Mouse (Mus musculus) T-helper 1 cell (primary cell): ENCODE measurements around the gene Olfr1344.
"Not testable (repeated sequence)": the region's sequence is repeated elsewhere in the genome, so short reads cannot be mapped to it uniquely, and the experiment has no call there.

Source experiments
- in situ Hi-C: fragments of 300-600 bp; cut with MboI, MseI; formaldehyde crosslinking; loops from one replicate; pipeline ENCODE4 v1.15.1; 2025; ENCODE audit warnings: high pct_unique_total_duplicates

Gene Olfr1344

GRCm38 (mm10) chr7:6438388-6438787 is at the start of gene Olfr1344:
Gene Olfr1344, plus strand, starts transcription at chr7:6438688.
- in situ Hi-C loops, result no loop called here

DNA sequence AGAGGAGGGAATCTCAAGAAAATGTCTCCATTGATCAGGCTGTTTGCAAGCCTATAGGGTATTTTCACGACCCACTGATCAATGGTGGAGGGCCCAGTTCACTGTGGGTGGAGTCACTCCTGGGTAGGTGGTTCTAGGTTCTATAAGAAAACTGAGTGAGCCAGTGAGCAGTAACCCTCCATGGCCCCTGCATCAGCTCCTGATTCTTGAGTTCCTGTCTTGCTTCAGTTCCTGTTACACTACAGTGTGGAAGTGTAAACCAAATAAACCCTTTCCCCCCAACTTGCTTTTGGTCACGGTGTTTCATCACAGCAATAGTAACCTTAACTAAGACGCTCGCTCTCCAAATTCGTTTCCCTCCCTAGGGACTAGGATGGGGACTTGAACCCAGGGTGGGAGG is 49.5 kb upstream of the Olfr1344 start:
- in situ Hi-C loops, result loop anchor here (25.0 kb wide), 1 partner anchor 1302 kb away; the partner anchor contains the start of gene Epn1

DNA sequence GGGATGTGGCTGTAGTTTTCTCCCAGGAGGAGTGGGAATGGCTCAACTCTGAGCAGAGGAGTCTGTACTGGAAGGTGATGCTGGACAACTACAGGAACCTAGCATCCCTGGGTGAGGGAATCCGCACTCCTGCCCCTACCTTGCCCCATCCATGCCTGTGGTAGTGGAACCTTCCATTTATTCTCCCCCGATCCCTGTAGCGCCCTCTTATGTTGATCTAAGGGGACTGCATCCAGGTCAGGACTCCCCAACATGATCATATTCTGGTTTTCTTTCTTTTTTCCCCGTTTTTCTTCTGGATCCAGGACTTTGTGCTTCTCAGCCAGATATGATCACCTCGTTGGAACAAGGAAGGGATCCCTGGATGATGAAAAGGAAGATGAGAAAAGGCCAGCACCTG is 49.0 kb upstream of the Olfr1344 start:
- in situ Hi-C loops, result loop anchor here (25.0 kb wide), 1 partner anchor 1302 kb away; the partner anchor contains the start of gene Epn1

GRCm38 (mm10) chr7:6397996-6398975 is 40.2 kb upstream of the Olfr1344 start, which contains the start of gene Smim17:
Gene Smim17, plus strand, starts transcription at chr7:6398715.
- in situ Hi-C loops, result loop anchor here (25.0 kb wide), 1 partner anchor 1311 kb away; the partner anchor contains the start of gene Epn1

DNA sequence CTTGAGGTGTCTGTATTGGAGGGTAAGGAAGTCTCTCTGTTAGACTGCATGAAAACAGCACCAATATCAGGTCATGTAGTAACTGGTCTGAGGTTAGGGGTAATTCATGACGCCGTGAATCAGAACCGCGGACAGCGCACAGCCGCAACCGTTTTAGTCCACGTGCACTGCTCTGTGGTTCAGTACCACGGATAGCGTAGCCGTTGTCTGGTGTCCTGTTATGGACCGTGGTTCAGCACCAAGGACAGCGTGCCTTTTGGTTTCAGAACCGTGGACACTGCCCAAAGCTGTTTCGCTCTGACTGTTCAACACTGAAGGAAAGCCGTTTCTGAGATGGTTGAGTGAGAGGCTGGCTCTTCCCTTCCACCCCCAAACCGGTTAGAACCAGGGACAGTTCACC is 28.4 kb upstream of the Olfr1344 start, which contains the start of gene Gm20715:
Gene Gm20715 (plus strand): TSS at position 235 of the 400 bp plus-strand sequence.
- in situ Hi-C loops, result loop anchor here (10.0 kb wide), 1 partner anchor 525 kb away; no protein-coding TSS in a partner anchor

DNA sequence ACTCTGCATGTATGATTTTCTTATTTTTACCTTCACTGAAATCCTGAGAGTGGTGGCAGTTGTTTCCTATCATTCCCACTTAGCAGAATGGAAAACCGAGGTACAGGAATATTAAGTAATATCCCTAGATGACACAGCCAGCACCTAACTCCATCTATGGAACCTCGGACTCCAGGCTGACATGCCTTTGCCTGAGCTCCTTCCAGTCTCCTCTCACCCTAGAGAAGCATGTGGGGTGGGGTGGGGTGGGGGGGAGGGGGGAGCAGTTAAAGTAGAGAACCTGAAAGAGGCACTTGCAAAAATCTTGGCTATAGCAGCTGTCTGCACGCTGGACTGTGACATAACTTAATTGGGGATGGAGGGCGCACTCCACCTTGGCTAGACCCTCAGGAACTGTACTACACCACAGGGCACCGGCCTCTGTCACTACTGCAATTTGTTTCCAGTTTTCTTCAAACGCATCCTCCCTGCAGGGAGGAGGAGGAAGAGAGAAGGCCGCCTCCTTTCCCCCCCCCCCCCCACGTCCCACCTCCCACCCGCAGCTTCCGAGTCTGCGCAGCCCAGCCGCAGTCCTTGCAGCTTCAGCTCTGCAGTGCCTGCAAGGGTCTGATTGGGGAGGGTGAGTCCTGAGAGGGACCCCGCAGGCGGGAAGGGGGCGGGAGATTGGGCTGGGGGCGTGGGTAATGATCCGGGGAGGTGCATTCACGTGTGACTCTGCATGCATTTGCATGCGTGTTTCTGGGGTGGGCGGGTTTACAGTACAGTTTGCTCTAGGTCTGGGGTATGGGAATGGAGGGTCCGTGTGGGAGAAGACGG is 23.7 kb upstream of the Olfr1344 start:
- in situ Hi-C loops, result loop anchor here (10.0 kb wide), 1 partner anchor 520 kb away; no protein-coding TSS in a partner anchor

GRCm38 (mm10) chr7:6415442-6415787 is 23.1 kb upstream of the Olfr1344 start:
- in situ Hi-C loops, result loop anchor here (10.0 kb wide), 1 partner anchor 519 kb away; no protein-coding TSS in a partner anchor

DNA sequence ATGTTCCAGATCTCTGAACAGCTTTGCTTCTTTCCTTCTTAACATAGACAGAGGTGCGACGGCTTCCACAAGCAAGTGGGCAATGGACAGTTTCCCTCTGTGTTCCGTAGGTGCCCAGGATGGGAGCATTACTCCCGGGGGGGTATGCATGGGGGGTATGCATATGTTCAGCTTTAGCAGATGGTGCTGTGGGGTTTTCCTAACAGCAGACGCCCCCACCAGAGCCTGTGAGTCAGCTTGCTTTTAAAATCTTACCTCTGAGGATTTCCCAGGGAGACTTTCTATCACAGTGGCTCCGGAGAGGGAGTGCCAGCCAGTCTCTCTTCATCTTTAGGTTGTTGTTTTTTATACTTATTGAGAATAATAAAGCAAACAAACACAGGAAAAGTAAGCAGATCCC is 18.6 kb upstream of the Olfr1344 start:
- in situ Hi-C loops, result loop anchor here (10.0 kb wide), 1 partner anchor 515 kb away; no protein-coding TSS in a partner anchor

DNA sequence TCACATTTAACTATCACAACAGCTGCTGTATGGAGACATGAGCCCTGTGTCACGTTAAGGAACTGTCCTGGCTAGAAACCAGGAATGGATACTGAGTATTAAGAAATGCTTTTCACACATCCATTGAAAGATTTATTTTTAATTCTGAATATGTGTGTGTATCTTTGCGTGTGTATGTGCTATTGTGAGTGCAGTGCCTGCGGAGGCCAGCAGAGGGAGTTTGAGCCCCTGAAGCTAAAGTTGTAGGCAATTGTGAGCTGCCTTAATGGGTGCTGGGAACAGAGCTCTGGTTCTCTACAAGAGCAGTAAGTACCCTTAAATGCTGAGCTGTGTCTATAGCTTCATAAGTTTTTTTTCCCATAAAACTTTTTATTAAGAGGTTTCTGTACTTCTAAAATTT is 9.1 kb upstream of the Olfr1344 start:
- in situ Hi-C loops, result loop anchor here (5.0 kb wide), 1 partner anchor 72 kb away; no protein-coding TSS in a partner anchor

GRCm38 (mm10) chr7:6430342-6430741 is 8.1 kb upstream of the Olfr1344 start:
- in situ Hi-C loops, result no loop called here

DNA sequence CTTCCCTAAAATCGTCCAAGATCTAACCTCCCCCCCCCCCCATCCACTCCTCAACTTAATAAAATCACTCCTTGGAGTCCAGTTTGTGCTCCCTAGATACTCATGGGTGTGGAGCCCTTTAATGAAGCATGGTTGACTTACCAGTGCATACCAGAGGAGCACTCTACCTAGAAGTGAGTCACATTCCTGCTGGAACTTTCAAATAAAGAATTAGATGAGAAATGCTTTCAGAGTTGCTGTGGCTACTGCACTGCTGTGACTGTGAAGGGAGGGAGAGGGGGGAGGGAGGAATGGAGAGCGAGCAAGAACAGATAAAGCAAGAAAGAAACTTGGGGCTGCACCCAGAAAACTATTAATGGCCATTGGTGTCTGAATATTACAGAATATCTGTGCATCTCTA is 2.7 kb downstream of the Olfr1344 start:
- in situ Hi-C loops, result no loop called here

DNA sequence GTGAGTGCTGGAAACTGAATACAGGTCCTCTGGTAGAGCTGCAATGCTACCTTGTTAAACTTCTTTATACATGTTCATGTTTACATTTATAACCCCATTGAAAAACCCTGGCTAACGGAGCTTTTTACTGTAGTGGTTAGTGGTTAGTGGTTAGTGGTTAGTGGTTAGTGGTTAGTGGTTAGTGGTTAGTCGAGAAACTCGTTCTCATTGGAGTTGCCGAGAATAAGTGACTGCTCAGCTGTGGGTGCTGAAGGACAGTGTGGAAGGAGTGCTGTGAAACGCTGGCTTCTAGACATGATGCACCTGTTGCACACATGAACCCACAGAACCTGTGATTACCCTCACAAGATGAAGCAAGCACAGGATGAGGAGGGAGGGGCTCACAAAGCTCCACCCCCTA is 9.3 kb downstream of the Olfr1344 start:
- in situ Hi-C loops, result no loop called here

GRCm38 (mm10) chr7:6455868-6456267 is 17.4 kb downstream of the Olfr1344 start, which contains the start of gene Olfr1336:
Gene Olfr1336, plus strand, starts transcription at chr7:6456168.
- in situ Hi-C loops, result no loop called here

GRCm38 (mm10) chr7:6456399-6456798 is 17.9 kb downstream of the Olfr1344 start:
- in situ Hi-C loops, result no loop called here

GRCm38 (mm10) chr7:6466951-6467350 is 28.5 kb downstream of the Olfr1344 start, which contains the start of gene Olfr1346:
Gene Olfr1346, plus strand, starts transcription at chr7:6467101.
- in situ Hi-C loops, result no loop called here

GRCm38 (mm10) chr7:6477633-6478032 is 39.1 kb downstream of the Olfr1344 start:
- in situ Hi-C loops, result not testable (repeated sequence)

GRCm38 (mm10) chr7:6486841-6487240 is 48.4 kb downstream of the Olfr1344 start, which contains the start of gene Olfr5:
Gene Olfr5, minus strand, starts transcription at chr7:6486941.
- in situ Hi-C loops, result no loop called here
